Mouse (Mus musculus) ovary, postnatal 36 days (tissue): Measurements from ENCODE around the gene Carns1.

Experiments used
- DNase-seq: peaks from one replicate; pipeline ENCODE4 v3.0.0; 2022; ENCODE audit warnings: low spot score, mixed read lengths

Gene Carns1

DNA sequence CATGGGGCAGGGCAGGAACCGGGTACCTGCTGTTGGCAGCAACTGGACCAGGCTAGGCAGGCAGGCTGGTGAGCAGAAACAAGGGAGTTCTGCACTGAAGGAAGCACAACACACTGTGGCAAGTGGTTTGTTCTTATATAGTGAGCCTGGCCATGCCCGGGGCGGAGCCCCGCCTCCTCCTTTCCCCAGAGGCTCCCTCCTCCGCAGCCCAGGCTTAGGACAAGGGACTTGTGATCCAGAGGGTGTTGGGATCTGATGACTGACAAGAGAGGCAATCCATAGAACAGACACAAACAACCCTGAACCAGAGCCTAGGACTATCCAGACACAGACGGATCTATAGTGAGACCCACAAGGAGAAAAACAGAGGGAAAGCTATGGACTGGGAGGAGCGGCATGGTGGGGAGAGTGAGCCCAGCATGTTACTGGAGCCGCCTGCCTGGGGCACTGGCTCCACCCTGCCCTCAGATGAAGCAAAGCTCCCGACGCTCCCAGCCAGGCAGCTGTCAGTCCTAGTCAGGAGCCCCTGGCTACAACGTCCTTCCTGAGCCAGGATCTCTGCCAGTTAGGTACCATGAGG, at the start of gene Carns1:
TSS of gene Carns1 (minus strand) at position 112 of the 580 bp plus-strand sequence.
- DNase-seq: peak; percentile 51

- DNase-seq: no peak
Measured at GRCm38 (mm10) chr19:4222165-4222564, 46.9 kb upstream of the Carns1 start.

GRCm38 (mm10) chr19:4220957-4221743, 45.9 kb upstream of the Carns1 start:
- DNase-seq: no peak

DNA sequence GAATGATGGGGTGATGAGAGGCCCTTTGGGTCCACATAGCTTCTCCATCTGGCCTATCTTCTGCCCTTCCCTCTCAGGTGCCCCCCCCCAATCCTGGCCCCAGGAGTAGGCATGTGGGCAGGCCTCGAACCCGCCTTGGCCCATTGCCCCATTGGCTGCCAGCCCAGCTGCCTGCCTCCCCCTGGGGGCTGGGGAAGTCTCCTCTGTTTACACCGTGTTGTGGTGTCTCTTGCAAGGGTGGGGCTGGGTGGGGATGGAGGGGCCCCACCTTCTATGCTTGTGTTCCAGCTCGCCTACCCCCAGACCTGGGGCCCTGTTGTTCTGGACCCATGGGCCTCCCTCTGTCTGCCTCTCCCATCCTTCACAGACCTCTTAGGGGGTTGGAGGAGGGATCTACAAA, 45.1 kb upstream of the Carns1 start:
- no peak for DNase-seq

DNA sequence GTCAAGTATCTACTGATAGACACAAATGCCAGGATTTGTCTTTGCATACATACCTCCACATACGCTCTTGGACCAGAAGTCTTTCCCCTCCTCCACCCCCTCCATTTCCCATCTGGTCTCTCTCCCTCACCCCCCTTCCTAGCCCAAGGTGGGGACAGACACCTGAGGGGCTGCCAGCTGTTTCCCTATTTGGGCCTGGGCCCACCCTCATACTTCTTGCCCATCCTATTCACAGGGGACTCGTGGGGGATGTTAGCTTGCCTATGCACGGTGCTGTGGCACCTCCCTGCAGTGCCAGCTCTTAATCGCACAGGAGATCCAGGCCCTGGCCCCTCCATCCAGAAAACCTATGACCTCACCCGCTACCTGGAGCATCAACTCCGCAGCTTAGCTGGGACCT, 44.7 kb upstream of the Carns1 start:
- DNase-seq: no peak

- no peak for DNase-seq
Measured at GRCm38 (mm10) chr19:4218784-4219183, 43.5 kb upstream of the Carns1 start.

DNA sequence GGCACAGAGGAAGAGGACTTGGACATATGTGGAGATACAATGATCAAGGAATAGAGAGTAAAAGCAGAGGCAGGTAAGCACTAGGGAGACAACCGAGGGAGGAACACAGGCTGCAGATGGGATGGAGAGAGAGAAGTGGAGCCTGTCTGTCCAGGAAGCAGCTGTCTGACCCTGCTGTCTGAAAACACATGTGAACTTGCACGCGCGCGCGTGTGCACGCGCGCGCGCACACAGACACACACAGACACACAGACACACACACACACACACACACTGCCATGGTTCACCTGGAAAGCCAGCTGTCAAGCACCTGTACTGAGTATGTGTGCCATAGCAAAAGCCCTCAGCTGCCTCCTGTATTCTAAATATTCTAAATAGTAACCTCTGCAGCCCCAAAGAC, 43.0 kb upstream of the Carns1 start:
- DNase-seq: no peak

DNA sequence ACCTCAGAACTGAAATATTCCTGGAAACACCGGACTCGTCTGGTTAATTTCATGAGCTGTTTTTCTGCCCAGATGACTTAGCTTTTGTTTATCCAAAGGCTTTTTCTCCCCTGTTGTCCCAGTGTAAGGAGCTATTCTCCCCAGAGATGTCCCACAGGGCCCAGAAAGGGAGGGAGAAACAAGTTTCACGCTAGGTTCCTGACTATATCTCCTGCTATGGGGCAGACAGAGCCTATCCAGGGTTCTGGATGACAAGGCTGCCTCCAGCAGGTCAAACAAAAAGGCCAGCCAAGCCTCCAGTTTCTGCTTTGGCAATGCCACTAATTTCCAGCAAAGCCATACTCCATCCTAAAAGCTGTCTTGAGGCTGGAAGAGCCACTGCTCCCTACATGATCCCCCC, 42.6 kb upstream of the Carns1 start:
- DNase-seq: no peak

GRCm38 (mm10) chr19:4217140-4217539, 41.9 kb upstream of the Carns1 start:
- no peak for DNase-seq

DNA sequence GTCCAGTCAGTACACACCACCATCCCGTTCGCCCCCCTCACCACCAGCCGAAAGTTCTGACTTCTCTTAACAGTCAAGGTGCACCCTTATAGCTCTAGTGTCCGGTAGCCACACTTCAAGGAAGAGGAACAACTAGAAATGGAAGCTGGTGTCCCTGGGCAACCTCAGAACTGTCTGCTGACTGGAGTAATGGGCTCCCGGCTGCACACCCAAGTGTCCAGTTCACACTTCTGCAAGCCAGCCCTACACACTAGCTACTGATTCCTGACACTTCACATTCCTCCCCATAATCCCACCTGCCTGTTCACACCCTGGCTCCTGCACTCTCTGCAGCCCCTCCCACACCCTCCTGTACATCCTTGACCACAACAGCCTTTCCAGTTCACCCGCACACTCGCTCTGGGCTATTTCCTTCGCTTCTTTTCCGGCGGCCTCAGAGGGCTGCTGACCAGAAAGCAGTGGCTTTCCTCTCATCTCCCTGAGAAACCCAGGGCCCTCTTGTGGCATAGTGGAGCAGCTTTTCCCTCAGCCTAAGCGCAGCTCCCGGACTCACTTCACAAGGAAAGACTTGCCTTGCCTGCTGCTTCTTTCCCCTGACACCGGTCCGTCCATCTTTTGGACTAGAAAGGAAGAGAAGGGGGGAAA, 40.9 kb upstream of the Carns1 start:
- DNase-seq: no peak

GRCm38 (mm10) chr19:4215451-4215840, 40.2 kb upstream of the Carns1 start:
- no peak for DNase-seq

GRCm38 (mm10) chr19:4214771-4215450, 39.6 kb upstream of the Carns1 start:
- DNase-seq: no peak

- DNase-seq: peak; percentile 58
Measured at GRCm38 (mm10) chr19:4214071-4214770, 38.9 kb upstream of the Carns1 start, which contains the start of the genes Clcf1 and AC109138.7. Gene Clcf1, plus strand, starts transcription at chr19:4214238. Gene AC109138.7, plus strand, starts transcription at chr19:4214357.

- no peak for DNase-seq
Measured at GRCm38 (mm10) chr19:4213524-4213974, 38.3 kb upstream of the Carns1 start.

- DNase-seq: no peak
Measured at GRCm38 (mm10) chr19:4211891-4212588, 36.8 kb upstream of the Carns1 start.

DNA sequence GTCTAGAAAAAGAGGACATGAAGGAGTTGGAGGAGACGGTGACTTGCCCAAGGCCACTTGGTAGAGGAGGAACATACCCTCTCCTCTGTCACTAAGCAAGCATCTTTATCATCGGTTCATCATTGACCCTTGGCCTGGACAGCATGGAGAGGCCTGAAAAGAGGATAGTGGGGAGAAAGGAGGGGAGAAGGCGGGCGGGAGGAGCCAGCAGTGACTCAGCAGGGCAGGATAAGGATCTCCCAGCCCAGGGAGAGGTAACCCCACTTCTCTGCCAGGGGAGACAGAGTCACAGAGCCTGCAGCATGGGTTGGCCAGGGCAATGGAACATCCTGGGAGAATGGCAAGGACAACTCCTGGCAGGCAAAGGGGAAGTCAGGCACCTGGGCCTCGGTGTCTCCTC, 33.3 kb upstream of the Carns1 start:
- no peak for DNase-seq

DNA sequence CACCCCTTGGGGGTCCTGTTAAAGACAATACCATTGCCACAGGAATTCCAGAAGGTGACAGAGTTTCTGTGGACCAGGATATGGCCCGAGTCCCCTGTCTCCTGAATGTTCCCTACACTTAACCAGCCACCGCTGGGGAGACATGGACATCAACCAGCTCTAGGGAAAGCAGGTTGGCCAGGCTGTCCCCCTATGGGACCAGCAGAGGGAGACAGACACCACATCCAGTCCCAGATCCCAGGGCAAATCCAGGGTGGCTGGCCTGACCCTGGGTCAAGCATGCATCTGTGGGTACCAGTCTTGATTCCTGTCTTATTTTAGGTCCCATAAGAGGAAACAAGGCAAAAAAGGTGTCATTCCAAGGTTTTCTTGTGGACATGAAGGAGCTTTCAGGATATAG, 31.7 kb upstream of the Carns1 start:
- peak; percentile 72 for DNase-seq

DNA sequence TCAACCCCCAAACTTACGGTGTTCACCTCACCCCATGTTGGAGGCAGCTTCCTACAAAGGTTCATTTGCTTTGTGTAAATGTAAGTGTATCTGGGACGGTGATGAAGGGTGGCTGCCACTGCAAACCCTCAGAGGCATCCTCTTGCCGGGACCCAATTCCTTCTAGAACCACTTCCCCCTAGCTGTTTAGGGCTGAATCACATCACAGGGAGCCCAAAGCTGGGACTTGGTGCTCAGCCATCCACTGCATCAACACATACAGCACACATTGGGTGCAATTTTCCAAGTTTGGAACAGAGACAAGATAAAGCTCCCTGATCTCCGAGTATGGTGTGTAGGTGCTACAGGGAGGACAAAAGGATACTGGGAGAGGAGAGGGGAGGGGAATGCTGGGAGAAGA, 29.6 kb upstream of the Carns1 start:
- DNase-seq: no peak

GRCm38 (mm10) chr19:4203604-4204326, 28.5 kb upstream of the Carns1 start:
- no peak for DNase-seq

GRCm38 (mm10) chr19:4203148-4203547, 27.9 kb upstream of the Carns1 start:
- no peak for DNase-seq

GRCm38 (mm10) chr19:4202149-4202548, 26.9 kb upstream of the Carns1 start:
- DNase-seq: no peak
